Mouse (Mus musculus) liver, adult 2 months (tissue): ENCODE data around the gene Rrn3. TPM values are rescaled to one million over a fixed set of nuclear protein-coding genes. Genes with fewer than 3 reads are reported as not detected.

Experiments
- DNase-seq: peaks from one replicate; pipeline ENCODE4 v3.0.0-alpha.2; 2011; ENCODE audit warnings: low read depth, low spot score; ENCODE audit errors: extremely low read depth
- H3K27ac ChIP-seq: fragments of 200-500 bp; replicated peaks from 2 replicates; pipeline ENCODE4 v1.5.1; 2012; ENCODE audit warnings: low read depth, mild to moderate bottlenecking, control low read depth, inconsistent platforms, low read length; ENCODE audit not compliant: insufficient read depth
- H3K27me3 ChIP-seq: fragments of 200-500 bp; 2 replicates; pipeline ENCODE4 v1.6.1; 2012; ENCODE audit warnings: mild to moderate bottlenecking, moderate library complexity, low read length, inconsistent platforms; ENCODE audit not compliant: control insufficient read depth, insufficient read depth
- H3K36me3 ChIP-seq: fragments of 200-500 bp; 2 replicates; pipeline ENCODE4 v1.6.1; 2012; ENCODE audit warnings: low read length, inconsistent platforms; ENCODE audit not compliant: control insufficient read depth, insufficient read depth
- H3K4me1 ChIP-seq: fragments of 200-500 bp; 2 replicates; pipeline ENCODE4 v1.6.1; 2011; ENCODE audit warnings: low read length; ENCODE audit not compliant: control insufficient read depth, insufficient read depth
- H3K4me3 ChIP-seq: fragments of 200-500 bp; 2 replicates; pipeline ENCODE4 v1.5.1; 2011; ENCODE audit warnings: low read depth, mild to moderate bottlenecking, control low read depth, low read length, moderate library complexity; ENCODE audit not compliant: insufficient read depth
- H3K79me2 ChIP-seq: fragments of 200-500 bp; 2 replicates; pipeline ENCODE4 v1.6.1; 2012; ENCODE audit warnings: inconsistent platforms, mild to moderate bottlenecking, low read length, moderate library complexity; ENCODE audit not compliant: control insufficient read depth, insufficient read depth
- H3K9ac ChIP-seq: fragments of 200-500 bp; 2 replicates; pipeline ENCODE4 v1.6.1; 2012; ENCODE audit warnings: low read depth, mild to moderate bottlenecking, control low read depth, inconsistent platforms, low read length
- CTCF ChIP-seq: fragments of 200-500 bp; IDR thresholded peaks from 2 replicates; pipeline ENCODE4 v1.5.1; 2011; ENCODE audit warnings: low read depth, low read length, control low read depth
- POLR2A ChIP-seq: fragments of 200-500 bp; IDR thresholded peaks from 2 replicates; pipeline ENCODE4 v1.6.1; 2011; ENCODE audit warnings: low read length, control low read depth; ENCODE audit not compliant: insufficient read depth; ENCODE audit errors: extremely low read depth
- WGBS: fragments of 180-500 bp; shearing (Covaris S2); methylation state at CpG from one replicate; pipeline ENCODE4 v1.1.7; 2018; 5-methylcytosine and 5-hydroxymethylcytosine counted together
- polyA plus RNA-seq: library from polyadenylated mRNA; depleted of rRNA; stranded (reverse); fragments of >200 nt; gene quantifications from 2 replicates; pipeline ENCODE4 v1.2.3, GENCODE M21; 2012
- total RNA-seq: library from RNA; depleted of rRNA; stranded (reverse); fragments of >200 nt; gene quantifications from 2 replicates; pipeline ENCODE4 v1.2.3, GENCODE M21; 2014

The Rrn3 gene
- total and polyA plus RNA-seq, 2 experiments: 10.4 to 12.1 TPM

- WGBS: under 1% methylated on average over 36 of the region's 36 CpGs
- Histone ChIP-seq H3K4me3 (peak overlapping the region; percentile 73), H3K27me3 (no peaks in the 10 kb centered on the region), H3K9ac (peak overlapping the region; percentile 73), H3K27ac (peak overlapping the region; percentile 14; the same call in 1 of the 2 replicates), H3K79me2 (no peaks in the 10 kb centered on the region; the same call in 1 of the 2 replicates), H3K36me3 (peaks cover 3% of the 10 kb centered on the region; the same call in 1 of the 2 replicates), H3K4me1 (peaks cover 5% of the 10 kb centered on the region; the same call in 1 of the 2 replicates)
- no peak for DNase-seq
- TF ChIP-seq POLR2A: no peak
Measured at GRCm38 (mm10) chr16:13819394-13819743, 38.9 kb downstream of the Rrn3 start.

GRCm38 (mm10) chr16:13819806-13820500 lies 39.4 kb downstream of the Rrn3 start:
- WGBS: 33% methylated on average over 12 of the region's 12 CpGs
- DNase-seq: no peak
- H3K9ac ChIP-seq: peak overlapping the region; percentile 73
- H3K27ac ChIP-seq: no peak overlapping the region
- no peaks in the 10 kb centered on the region for H3K27me3 ChIP-seq
- H3K4me1 ChIP-seq: peaks cover 5% of the 10 kb centered on the region; the same call in 1 of the 2 replicates
- no peaks in the 10 kb centered on the region; the same call in 1 of the 2 replicates for H3K79me2 ChIP-seq
- H3K36me3 ChIP-seq: no peaks in the 10 kb centered on the region
- peak overlapping the region; percentile 73 for H3K4me3 ChIP-seq
- no peak for TF ChIP-seq POLR2A
- no peak for TF ChIP-seq CTCF

GRCm38 (mm10) chr16:13820771-13821170 lies 40.3 kb downstream of the Rrn3 start:
- Histone ChIP-seq H3K27me3 (no peaks in the 10 kb centered on the region), H3K79me2 (no peaks in the 10 kb centered on the region; the same call in 1 of the 2 replicates), H3K9ac (no peak overlapping the region), H3K4me3 (no peak overlapping the region), H3K4me1 (peaks cover 5% of the 10 kb centered on the region; the same call in 1 of the 2 replicates), H3K27ac (no peak overlapping the region), H3K36me3 (no peaks in the 10 kb centered on the region)
- WGBS: 96% methylated on average over 5 of the region's 5 CpGs
- TF ChIP-seq POLR2A (no peak), CTCF (no peak)
- DNase-seq: no peak

GRCm38 (mm10) chr16:13825781-13826490 lies 45.4 kb downstream of the Rrn3 start:
- H3K4me3 ChIP-seq: no peak overlapping the region
- no peaks in the 10 kb centered on the region for H3K27me3 ChIP-seq
- H3K9ac ChIP-seq: no peak overlapping the region
- 84% methylated on average over 7 of the region's 7 CpGs for WGBS
- TF ChIP-seq POLR2A (no peak), CTCF (no peak)
- no peak for DNase-seq
- H3K27ac ChIP-seq: no peak overlapping the region
- H3K36me3 ChIP-seq: peaks cover 6% of the 10 kb centered on the region
- H3K4me1 ChIP-seq: no peaks in the 10 kb centered on the region
- H3K79me2 ChIP-seq: no peaks in the 10 kb centered on the region

GRCm38 (mm10) chr16:13826511-13826910 lies 46.0 kb downstream of the Rrn3 start:
- H3K9ac ChIP-seq: no peak overlapping the region
- no peak for TF ChIP-seq CTCF
- WGBS: 90% methylated on average over 4 of the region's 4 CpGs

GRCm38 (mm10) chr16:13830444-13830843 lies 49.9 kb downstream of the Rrn3 start:
- H3K4me1 ChIP-seq: peaks cover 4% of the 10 kb centered on the region; the same call in 1 of the 2 replicates
- WGBS: 96% methylated on average over 10 of the region's 10 CpGs
- H3K4me3 ChIP-seq: no peak overlapping the region
- H3K9ac ChIP-seq: no peak overlapping the region
- DNase-seq: no peak
- no peaks in the 10 kb centered on the region for H3K79me2 ChIP-seq
- no peaks in the 10 kb centered on the region for H3K27me3 ChIP-seq
- TF ChIP-seq POLR2A: no peak
- TF ChIP-seq CTCF: no peak
- H3K27ac ChIP-seq: no peak overlapping the region
- H3K36me3 ChIP-seq: peaks cover 30% of the 10 kb centered on the region

More at GRCm38 (mm10) chr16:13826511-13826910, 46.0 kb downstream of the Rrn3 start:
- no peak for DNase-seq
- no peak overlapping the region for H3K4me3 ChIP-seq
- H3K4me1 ChIP-seq: peaks cover 2% of the 10 kb centered on the region; the same call in 1 of the 2 replicates
- no peaks in the 10 kb centered on the region for H3K79me2 ChIP-seq
- peaks cover 6% of the 10 kb centered on the region for H3K36me3 ChIP-seq
- no peaks in the 10 kb centered on the region for H3K27me3 ChIP-seq
- no peak overlapping the region for H3K27ac ChIP-seq
